ENCODE assay signal across 8 mouse cellular contexts in the genomic region with DNA sequence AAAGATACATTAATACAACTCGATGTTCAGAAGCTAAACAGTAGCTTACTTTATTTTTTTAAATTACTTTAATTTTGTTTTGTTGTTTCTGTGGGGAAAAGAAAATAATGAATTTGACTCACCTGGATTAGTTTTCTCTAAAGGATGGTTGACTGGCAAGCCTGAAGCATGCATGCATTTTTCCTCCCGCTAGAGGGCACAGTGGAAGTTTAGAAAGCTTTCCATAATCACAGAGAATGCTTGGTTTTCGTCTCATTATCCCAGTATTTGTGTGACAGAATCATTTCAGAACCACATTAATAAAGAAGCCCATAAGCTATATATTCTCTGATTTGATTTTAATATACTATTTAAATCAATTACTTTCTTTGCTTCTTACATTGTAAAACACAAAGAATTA. TPM values are rescaled to one million over a fixed set of nuclear protein-coding genes. Genes with fewer than 3 reads are reported as not detected.
DNase-seq lines count a peak whose midpoint lies in the region; ATAC-seq and TF ChIP-seq lines count a peak whose summit lies in the region.

No protein-coding gene starts in this region.

- no peaks in the 10 kb centered on the region for H3K4me1 ChIP-seq in forebrain, embryonic 14.5 days (ENCODE audit: control insufficient read depth, insufficient read depth, low read length)
- no peaks in the 10 kb centered on the region for H3K4me1 ChIP-seq in midbrain, postnatal 0 days (ENCODE audit: insufficient read depth, low read length)

- 15% methylated on average over 3 of the region's 3 CpGs for WGBS in forebrain, embryonic 14.5 days
- WGBS in midbrain, postnatal 0 days: 7% methylated on average over 3 of the region's 3 CpGs

- no peaks in the 10 kb centered on the region for H3K9me3 ChIP-seq in forebrain, embryonic 14.5 days (replicated peaks; ENCODE audit: control insufficient read depth, low read length)
- H3K9me3 ChIP-seq in midbrain, postnatal 0 days (ENCODE audit: low read length): no peaks in the 10 kb centered on the region

- H3K36me3 ChIP-seq in forebrain, embryonic 14.5 days (ENCODE audit: control insufficient read depth, insufficient read depth, low read length): no peaks in the 10 kb centered on the region
- no peaks in the 10 kb centered on the region for H3K36me3 ChIP-seq in midbrain, postnatal 0 days (ENCODE audit: insufficient read depth, low read length)

- peak; percentile 10 for DNase-seq in gastrocnemius, adult 18-20 months (ENCODE audit: low spot score)
- DNase-seq in gastrocnemius, postnatal 25 days: no peak
- DNase-seq in 3T3-L1 (ENCODE audit: low read depth, low spot score): peak; percentile 55
- DNase-seq in adrenal gland, postnatal 14 days: peak; percentile 26
- peak; percentile 79 for DNase-seq in forebrain, embryonic 14.5 days (ENCODE audit: low spot score)
- peak; percentile 59 to 63 for DNase-seq in left cerebral cortex, adult 18-20 months (ENCODE audit: low spot score in 2 of 2)
- DNase-seq in midbrain, postnatal 0 days (ENCODE audit: low spot score): peak; percentile 74
- no peak for DNase-seq in T-cell, adult 2 months (ENCODE audit: low spot score)

- no peak overlapping the region for H3K9ac ChIP-seq in forebrain, embryonic 14.5 days (ENCODE audit: low read length)
- no peak overlapping the region for H3K9ac ChIP-seq in midbrain, postnatal 0 days (replicated peaks; ENCODE audit: low read length, poor library complexity, severe bottlenecking)

- ATAC-seq in forebrain, embryonic 14.5 days: peak; percentile 72
- no peak for ATAC-seq in midbrain, postnatal 0 days (ENCODE audit: low FRiP score)

- no peak overlapping the region for H3K4me3 ChIP-seq in forebrain, embryonic 14.5 days (ENCODE audit: low read depth, low read length)
- no peak overlapping the region for H3K4me3 ChIP-seq in midbrain, postnatal 0 days (ENCODE audit: low read depth, low read length)

- no peak overlapping the region for H3K27ac ChIP-seq in forebrain, embryonic 14.5 days (ENCODE audit: low read depth, low read length)
- no peak overlapping the region for H3K27ac ChIP-seq in midbrain, postnatal 0 days (ENCODE audit: low read depth, low read length)

- TF ChIP-seq CTCF in midbrain, postnatal 0 days (IDR thresholded peaks at IDR 0.05): peak; percentile 88

- H3K27me3 ChIP-seq in forebrain, embryonic 14.5 days (replicated peaks; ENCODE audit: control insufficient read depth, insufficient read depth, low read length): no peaks in the 10 kb centered on the region
- no peaks in the 10 kb centered on the region for H3K27me3 ChIP-seq in midbrain, postnatal 0 days (ENCODE audit: insufficient read depth, low read length)

- H3K4me2 ChIP-seq in forebrain, embryonic 14.5 days (ENCODE audit: low read length): no peak overlapping the region
- H3K4me2 ChIP-seq in midbrain, postnatal 0 days (ENCODE audit: low read depth, low read length, poor library complexity, severe bottlenecking): no peak overlapping the region

RNA-seq across cellular contexts. Expression of gene Nts, which starts 1.5 kb away (rescaled TPM):
- total RNA-seq in gastrocnemius, adult 18-20 months (2021): not detected
- total RNA-seq in gastrocnemius, postnatal 25 days (2021): not detected
- 0.41 TPM in 1 of 2 replicates, not detected in the other for total RNA-seq in adrenal gland, postnatal 14 days (2021)
- polyA plus RNA-seq in forebrain, embryonic 14.5 days (2014; fragmentation: Nextera tagmentation; extraction: Ambion mirVana): 29.5 and 34.4 TPM in 2 replicates
- 1 to 10 TPM; 6.2 TPM for total RNA-seq in left cerebral cortex, adult 18-20 months (2021)
- 14.3 TPM in 2 replicates for total RNA-seq in midbrain, postnatal 0 days (2014; rRNA removed)
- 26.7 and 28.8 TPM in 2 replicates for polyA plus RNA-seq in midbrain, postnatal 0 days (2015; fragmentation: Nextera tagmentation; extraction: Ambion mirVana)

RNA-seq across cellular contexts. Expression of gene Rassf9, which starts 20.2 kb away (rescaled TPM):
- total RNA-seq in gastrocnemius, adult 18-20 months (2021): 1 to 10 TPM; 1.3 to 3.9 TPM
- total RNA-seq in gastrocnemius, postnatal 25 days (2021): 1 to 10 TPM; 1.5 to 2.8 TPM
- 7.0 and 8.0 TPM in 2 replicates for total RNA-seq in adrenal gland, postnatal 14 days (2021)
- polyA plus RNA-seq in forebrain, embryonic 14.5 days (2014; fragmentation: Nextera tagmentation; extraction: Ambion mirVana): 1.6 and 2.2 TPM in 2 replicates
- 1 to 10 TPM; 1.4 to 1.6 TPM for total RNA-seq in left cerebral cortex, adult 18-20 months (2021)
- total RNA-seq in midbrain, postnatal 0 days (2014; rRNA removed): 2.8 and 6.7 TPM in 2 replicates
- polyA plus RNA-seq in midbrain, postnatal 0 days (2015; fragmentation: Nextera tagmentation; extraction: Ambion mirVana): 3.3 and 4.0 TPM in 2 replicates

Comparison
In these comparisons a context has a peak if more than half of its experiments do, and no peak if none do; other contexts are left out.
1. DNase-seq: peak in gastrocnemius, adult 18-20 months (single experiment), 3T3-L1 (single experiment), adrenal gland, postnatal 14 days (single experiment), forebrain, embryonic 14.5 days (single experiment), left cerebral cortex, adult 18-20 months (2 of 2) and midbrain, postnatal 0 days (single experiment); none in gastrocnemius, postnatal 25 days (single experiment) and T-cell, adult 2 months (single experiment).